Mouse (Mus musculus) spleen, adult 2 months (tissue): ENCODE data around the gene Catsperd. TPM values are rescaled to one million over a fixed set of nuclear protein-coding genes. Genes with fewer than 3 reads are reported as not detected.

Source experiments
- DNase-seq, 2 experiments: peaks; one replicate each; pipeline versions ENCODE4 v3.0.0 to v3.0.0-alpha.2; 2012 to 2021; ENCODE audit warnings: low spot score in 2 of 2, low read depth in 1 of 2
- H3K27ac ChIP-seq: fragments of 200-500 bp; 2 replicates; pipeline ENCODE4 v1.5.1; 2012; ENCODE audit warnings: low read length, inconsistent platforms; ENCODE audit not compliant: insufficient read depth
- H3K27me3 ChIP-seq: fragments of 200-500 bp; 2 replicates; pipeline ENCODE4 v1.6.1; 2012; ENCODE audit warnings: mild to moderate bottlenecking, moderate library complexity, low read length, inconsistent platforms; ENCODE audit not compliant: control insufficient read depth, insufficient read depth
- H3K36me3 ChIP-seq: fragments of 200-500 bp; 2 replicates; pipeline ENCODE4 v1.6.1; 2012; ENCODE audit warnings: mild to moderate bottlenecking, low read length, inconsistent platforms; ENCODE audit not compliant: control insufficient read depth, insufficient read depth
- H3K4me1 ChIP-seq: fragments of 200-500 bp; 2 replicates; pipeline ENCODE4 v1.6.1; 2011; ENCODE audit warnings: inconsistent platforms; ENCODE audit not compliant: control insufficient read depth, insufficient read depth, insufficient read length
- H3K4me3 ChIP-seq: fragments of 200-500 bp; 2 replicates; pipeline ENCODE4 v1.5.1; 2011; ENCODE audit warnings: mild to moderate bottlenecking, inconsistent platforms; ENCODE audit not compliant: insufficient read depth, insufficient read length; ENCODE audit errors: extremely low read depth
- CTCF ChIP-seq: fragments of 200-500 bp; IDR thresholded peaks from 2 replicates; pipeline ENCODE4 v1.5.1; 2011; ENCODE audit warnings: mild to moderate bottlenecking, inconsistent platforms; ENCODE audit not compliant: insufficient read depth, insufficient read length, insufficient replicate concordance; ENCODE audit errors: extremely low read depth
- POLR2A ChIP-seq: fragments of 200-500 bp; IDR thresholded peaks from 2 replicates; pipeline ENCODE4 v1.6.1; 2011; ENCODE audit warnings: low read depth, low read length, inconsistent platforms
- WGBS: fragments of 180-500 bp; shearing (Covaris S2); methylation state at CpG from one replicate; pipeline ENCODE4 v1.1.7; 2018; 5-methylcytosine and 5-hydroxymethylcytosine counted together
- polyA plus RNA-seq: library from polyadenylated mRNA; depleted of rRNA; stranded (reverse); fragments of >200 nt; gene quantifications from 2 replicates; pipeline ENCODE4 v1.2.3, GENCODE M21; 2012

Gene Catsperd
- polyA plus RNA-seq, 1 experiment, result 0.28 TPM

DNA sequence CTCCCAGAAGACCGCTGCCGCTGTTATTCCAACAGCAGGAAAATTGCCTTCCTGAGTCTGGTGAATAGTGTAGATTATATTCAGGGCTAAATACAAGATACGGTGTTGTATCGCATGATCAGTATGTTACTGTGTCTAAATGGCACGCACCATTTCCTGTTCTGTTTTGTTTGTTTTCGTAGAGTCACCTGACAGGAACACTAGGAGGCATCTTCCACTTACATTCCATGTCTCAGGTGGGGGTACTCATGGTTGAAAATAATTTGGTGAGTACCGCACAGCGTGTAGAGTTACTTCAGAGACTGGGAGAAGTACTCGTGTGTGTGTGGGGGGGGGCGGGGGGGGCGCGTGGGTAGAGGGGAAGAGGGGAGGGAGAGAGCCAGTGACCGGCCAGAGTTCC, 19.6 kb downstream of the Catsperd start:
- TF ChIP-seq CTCF, result no peak
- TF ChIP-seq POLR2A, result no peak
- Histone ChIP-seq H3K4me3 (no peak overlapping the region), H3K27me3 (no peaks in the 10 kb centered on the region), H3K4me1 (no peaks in the 10 kb centered on the region), H3K27ac (no peak overlapping the region), H3K36me3 (no peaks in the 10 kb centered on the region)
- no peak for DNase-seq
- 52% methylated on average over 10 of the region's 13 CpGs for WGBS

DNA sequence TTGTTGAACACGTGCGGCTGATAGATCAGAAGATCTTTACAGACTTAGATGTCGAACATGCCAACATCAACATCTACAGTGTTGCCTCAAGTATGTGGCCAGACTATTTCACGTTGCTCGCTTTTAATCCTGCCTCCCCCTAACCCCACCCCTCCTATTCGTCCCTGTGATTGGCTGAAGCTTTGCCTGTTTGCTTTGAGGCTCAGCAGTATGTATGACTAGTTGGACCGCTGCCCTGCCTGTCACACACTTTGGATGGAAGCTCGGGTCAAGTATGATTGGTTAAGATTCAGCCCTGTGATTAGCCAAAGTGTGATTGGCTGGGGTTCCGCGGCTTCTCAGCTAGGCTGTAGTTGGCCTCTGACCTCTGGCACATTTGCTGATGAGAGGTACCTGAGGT, 23.9 kb downstream of the Catsperd start:
- WGBS, result 38% methylated on average over 10 of the region's 10 CpGs
- no peak overlapping the region for H3K27ac ChIP-seq
- H3K27me3 ChIP-seq, result no peaks in the 10 kb centered on the region
- no peaks in the 10 kb centered on the region for H3K4me1 ChIP-seq
- no peak for TF ChIP-seq POLR2A
- TF ChIP-seq CTCF, result no peak
- no peaks in the 10 kb centered on the region for H3K36me3 ChIP-seq
- no peak overlapping the region for H3K4me3 ChIP-seq
- no peak for DNase-seq

DNA sequence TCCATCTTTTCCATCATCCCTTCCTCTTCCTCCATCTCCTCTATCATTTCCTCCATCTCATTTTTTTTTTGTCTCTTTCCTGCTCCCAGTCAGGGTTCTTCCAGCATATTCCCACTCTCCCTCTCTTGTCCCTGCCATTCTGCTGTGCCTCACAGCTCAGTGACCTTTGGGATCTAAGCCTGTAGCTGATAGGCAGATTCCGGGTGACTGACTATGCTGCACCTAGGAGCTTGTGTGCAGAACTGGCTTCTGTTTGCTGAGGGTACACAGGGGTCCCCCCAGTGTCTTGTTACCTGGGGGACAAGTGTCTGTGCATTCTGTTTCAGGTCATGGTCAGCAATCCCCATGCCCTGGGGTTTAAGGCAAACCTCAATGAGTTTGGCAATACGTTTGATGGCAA, 26.8 kb downstream of the Catsperd start:
- H3K36me3 ChIP-seq, result no peaks in the 10 kb centered on the region
- no peaks in the 10 kb centered on the region for H3K4me1 ChIP-seq
- no peaks in the 10 kb centered on the region for H3K27me3 ChIP-seq
- TF ChIP-seq CTCF (no peak), POLR2A (no peak)
- WGBS, result 79% methylated on average over 2 of the region's 2 CpGs
- no peak overlapping the region for H3K4me3 ChIP-seq
- H3K27ac ChIP-seq, result no peak overlapping the region
- no peak for DNase-seq

DNA sequence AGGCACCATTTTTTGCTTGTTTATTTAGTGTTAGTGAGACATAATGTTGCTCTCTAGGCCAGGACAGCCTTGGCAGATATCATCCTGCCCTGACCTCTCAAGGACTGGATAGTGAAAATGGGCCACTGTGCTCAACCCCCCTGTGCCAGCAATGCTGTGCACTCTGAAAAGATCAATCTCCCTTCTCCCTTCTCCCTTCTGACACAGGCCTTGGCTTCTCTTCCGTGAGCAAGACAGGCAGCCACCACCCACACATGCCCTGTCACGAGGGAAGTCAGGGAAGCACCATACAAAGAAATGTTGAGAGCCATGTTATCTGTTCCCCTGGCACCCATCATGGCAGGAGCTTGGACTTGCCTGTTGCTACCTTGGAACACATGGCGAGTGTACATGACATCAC, 27.4 kb downstream of the Catsperd start:
- WGBS, result 75% methylated on average over 3 of the region's 3 CpGs
- DNase-seq, result no peak
- TF ChIP-seq POLR2A (no peak), CTCF (no peak)

DNA sequence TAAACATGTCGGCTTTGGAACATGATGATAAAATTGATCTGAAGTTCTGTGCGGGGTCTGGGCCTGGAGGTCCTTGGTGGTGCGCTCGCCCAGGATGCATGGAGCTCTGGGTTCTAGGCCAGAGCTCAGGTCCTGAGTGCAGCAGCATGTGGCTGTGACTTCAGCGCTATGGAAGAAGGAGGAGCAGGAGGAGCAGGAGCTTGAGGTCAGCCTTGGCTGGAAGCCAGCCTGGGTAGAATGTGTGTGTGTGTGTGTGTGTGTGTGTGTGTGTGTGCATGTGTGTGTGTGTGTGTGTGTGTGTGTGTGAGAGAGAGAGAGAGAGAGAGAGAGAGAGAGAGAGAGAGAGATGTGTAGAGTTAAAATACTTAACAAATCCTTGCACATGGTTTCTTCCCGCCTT, 28.2 kb downstream of the Catsperd start:
- H3K36me3 ChIP-seq, result no peaks in the 10 kb centered on the region
- DNase-seq, result no peak
- TF ChIP-seq CTCF (no peak), POLR2A (no peak)
- no peak overlapping the region for H3K4me3 ChIP-seq
- H3K27ac ChIP-seq, result no peak overlapping the region
- no peaks in the 10 kb centered on the region for H3K27me3 ChIP-seq
- H3K4me1 ChIP-seq, result no peaks in the 10 kb centered on the region
- WGBS, result 80% methylated on average over 6 of the region's 6 CpGs

More for the DNA sequence above, 27.4 kb downstream of the Catsperd start:
- no peaks in the 10 kb centered on the region for H3K36me3 ChIP-seq
- H3K27me3 ChIP-seq, result no peaks in the 10 kb centered on the region
- no peak overlapping the region for H3K27ac ChIP-seq
- H3K4me1 ChIP-seq, result no peaks in the 10 kb centered on the region
- H3K4me3 ChIP-seq, result no peak overlapping the region

DNA sequence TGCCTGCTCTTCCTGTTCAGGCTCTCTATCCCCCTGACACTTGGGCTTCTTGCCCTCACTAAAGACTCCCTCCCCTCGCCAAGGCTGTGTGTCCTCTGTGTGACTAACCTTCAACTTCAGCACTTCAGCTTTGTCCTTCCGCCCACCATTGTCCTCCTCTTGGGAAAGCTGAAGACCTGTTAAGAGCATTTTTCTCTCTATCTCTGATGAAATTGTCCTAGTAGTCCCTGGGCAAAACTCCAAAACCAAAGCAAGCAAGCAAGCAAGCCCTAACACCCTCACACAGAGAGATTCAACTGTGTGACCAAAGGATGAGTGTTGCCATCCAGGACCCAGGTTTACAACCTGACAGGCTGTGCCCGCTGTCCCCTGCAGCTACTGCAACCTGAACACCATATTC, 35.7 kb downstream of the Catsperd start:
- WGBS, result 82% methylated on average over 3 of the region's 3 CpGs
- DNase-seq, result no peak
- Histone ChIP-seq H3K36me3 (no peaks in the 10 kb centered on the region), H3K4me1 (peaks cover 1% of the 10 kb centered on the region; the same call in 1 of the 2 replicates), H3K27me3 (no peaks in the 10 kb centered on the region), H3K4me3 (no peak overlapping the region), H3K27ac (no peak overlapping the region)
- TF ChIP-seq POLR2A, result no peak
- TF ChIP-seq CTCF, result no peak

DNA sequence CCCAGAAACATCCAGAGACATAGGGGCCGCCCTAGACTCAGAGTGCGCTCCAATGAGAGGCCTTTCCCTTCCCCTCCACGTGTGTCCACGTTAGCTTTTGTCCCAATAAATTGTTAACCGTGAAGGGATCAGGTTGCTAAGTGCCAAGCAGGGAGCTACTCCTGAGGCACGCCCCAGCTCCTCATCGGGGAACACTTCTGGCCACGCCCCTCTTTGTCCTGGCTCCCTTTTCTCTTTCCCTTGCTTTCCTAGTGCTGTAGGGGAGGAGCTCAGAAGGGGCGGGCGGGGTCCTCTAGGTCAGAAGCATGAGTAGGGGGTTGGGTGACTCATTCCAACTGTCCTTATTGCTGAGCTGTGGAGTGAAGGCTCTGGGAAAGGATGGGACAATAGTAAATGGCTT, 36.4 kb downstream of the Catsperd start:
- no peak overlapping the region for H3K4me3 ChIP-seq

More for the DNA sequence above, 36.4 kb downstream of the Catsperd start:
- Histone ChIP-seq H3K27me3 (no peaks in the 10 kb centered on the region), H3K4me1 (peaks cover 2% of the 10 kb centered on the region; the same call in 1 of the 2 replicates), H3K36me3 (no peaks in the 10 kb centered on the region), H3K27ac (no peak overlapping the region)
- no peak for DNase-seq
- TF ChIP-seq CTCF, result no peak
- no peak for TF ChIP-seq POLR2A
- WGBS, result 55% methylated on average over 10 of the region's 10 CpGs
